Mouse (Mus musculus): ENCODE data around the gene Specc1.

The Specc1 gene

GRCm38 (mm10) chr11:62078371-62078770, 121.8 kb downstream of the Specc1 start:
- in situ Hi-C loops (cut with MboI; ENCODE audit: unreplicated experiment in 2 of 2) = no loop called here

GRCm38 (mm10) chr11:62079100-62079857, 122.7 kb downstream of the Specc1 start:
- in situ Hi-C loops (cut with MboI; ENCODE audit: unreplicated experiment in 2 of 2) = no loop called here

- in situ Hi-C loops (cut with MboI; ENCODE audit: unreplicated experiment in 2 of 2) = no loop called here
Measured at GRCm38 (mm10) chr11:62080476-62080875, 123.9 kb downstream of the Specc1 start.

GRCm38 (mm10) chr11:62086648-62087047, 130.1 kb downstream of the Specc1 start:
- in situ Hi-C loops (cut with MboI; ENCODE audit: unreplicated experiment in 2 of 2) = no loop called here

- in situ Hi-C loops (cut with MboI; ENCODE audit: unreplicated experiment in 2 of 2) = no loop called here
Measured at GRCm38 (mm10) chr11:62087051-62087450, 130.5 kb downstream of the Specc1 start.

GRCm38 (mm10) chr11:62088651-62089050, 132.1 kb downstream of the Specc1 start:
- in situ Hi-C loops (cut with MboI; ENCODE audit: unreplicated experiment in 2 of 2) = no loop called here

GRCm38 (mm10) chr11:62090321-62090720, 133.8 kb downstream of the Specc1 start:
- in situ Hi-C loops (cut with MboI; ENCODE audit: unreplicated experiment in 2 of 2) = no loop called here

GRCm38 (mm10) chr11:62103380-62103911, 146.9 kb downstream of the Specc1 start:
- in situ Hi-C loops (cut with MboI; ENCODE audit: unreplicated experiment in 2 of 2) = loop anchor here in 1 of 2 experiments (25.0 kb wide), 1 partner anchor 584 kb away; no protein-coding TSS in a partner anchor

GRCm38 (mm10) chr11:62106401-62106871, 149.9 kb downstream of the Specc1 start:
- in situ Hi-C loops (cut with MboI; ENCODE audit: unreplicated experiment in 2 of 2) = loop anchor here in 1 of 2 experiments (25.0 kb wide), 1 partner anchor 581 kb away; no protein-coding TSS in a partner anchor

- in situ Hi-C loops (cut with MboI; ENCODE audit: unreplicated experiment in 2 of 2) = loop anchor here in 1 of 2 experiments (25.0 kb wide), 1 partner anchor 580 kb away; no protein-coding TSS in a partner anchor
Measured at GRCm38 (mm10) chr11:62107272-62107836, 150.8 kb downstream of the Specc1 start.

- in situ Hi-C loops (cut with MboI; ENCODE audit: unreplicated experiment in 2 of 2) = loop anchor here in 1 of 2 experiments (25.0 kb wide), 1 partner anchor 569 kb away; no protein-coding TSS in a partner anchor
Measured at GRCm38 (mm10) chr11:62118561-62118960, 162.0 kb downstream of the Specc1 start.

- in situ Hi-C loops (cut with MboI; ENCODE audit: unreplicated experiment in 2 of 2) = loop anchor here (10.0 to 25.0 kb wide), 3 partner anchors 165 to 567 kb away; partner anchors contain the start of gene Specc1 (in 1 of the 2)
Measured at GRCm38 (mm10) chr11:62119871-62120270, 163.3 kb downstream of the Specc1 start.

GRCm38 (mm10) chr11:62121365-62121764, 164.8 kb downstream of the Specc1 start:
- in situ Hi-C loops (cut with MboI; ENCODE audit: unreplicated experiment in 2 of 2) = loop anchor here (10.0 to 25.0 kb wide), 3 partner anchors 167 to 566 kb away; partner anchors contain the start of gene Specc1 (in 1 of the 2)

- in situ Hi-C loops (cut with MboI; ENCODE audit: unreplicated experiment in 2 of 2) = loop anchor here (5.0 to 10.0 kb wide), 6 partner anchors 75 to 547 kb away; partner anchors contain the start of gene Specc1 (in 1 of the 2)
Measured at GRCm38 (mm10) chr11:62127692-62128091, 171.1 kb downstream of the Specc1 start.

- in situ Hi-C loops (cut with MboI; ENCODE audit: unreplicated experiment in 2 of 2) = loop anchor here (5.0 to 10.0 kb wide), 6 partner anchors 76 to 547 kb away; partner anchors contain the start of gene Specc1 (in 1 of the 2)
Measured at GRCm38 (mm10) chr11:62128197-62128596, 171.6 kb downstream of the Specc1 start.

GRCm38 (mm10) chr11:62130191-62130590, 173.6 kb downstream of the Specc1 start:
- in situ Hi-C loops (cut with MboI; ENCODE audit: unreplicated experiment in 2 of 2) = no loop called here

- in situ Hi-C loops (cut with MboI; ENCODE audit: unreplicated experiment in 2 of 2) = no loop called here
Measured at GRCm38 (mm10) chr11:62130685-62131295, 174.2 kb downstream of the Specc1 start.

- in situ Hi-C loops (cut with MboI; ENCODE audit: unreplicated experiment in 2 of 2) = no loop called here
Measured at GRCm38 (mm10) chr11:62131601-62132000, 175.0 kb downstream of the Specc1 start.

GRCm38 (mm10) chr11:62134191-62134590, 177.6 kb downstream of the Specc1 start:
- in situ Hi-C loops (cut with MboI; ENCODE audit: unreplicated experiment in 2 of 2) = no loop called here
